Mouse (Mus musculus): ENCODE measurements around the gene Tubb4b.
A peak's percentile ranks its signal among the peaks of the same experiment; 100 is the strongest.

Tubb4b gene

DNA sequence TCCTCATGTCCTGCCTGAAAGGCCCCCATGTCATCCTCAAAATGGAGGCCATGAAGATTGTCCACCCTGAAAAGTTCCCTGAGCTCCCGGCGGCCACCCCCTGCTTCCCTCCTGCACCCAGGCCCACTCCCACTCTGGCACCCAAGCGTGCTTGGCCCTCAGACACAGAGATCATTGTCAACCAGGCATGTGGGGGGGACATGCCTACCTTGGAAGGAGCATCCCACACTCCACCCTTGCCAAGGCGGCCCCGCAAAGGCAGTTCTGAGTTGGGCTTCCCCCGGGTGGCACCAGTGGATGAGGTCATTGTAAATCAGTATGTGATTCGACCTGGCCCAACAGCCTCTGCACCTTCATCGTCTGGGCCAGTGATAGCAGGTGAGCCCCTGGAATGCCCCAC, 18.8 kb upstream of the Tubb4b start:
- no peak for DNase-seq

GRCm38 (mm10) chr2:25242101-25242506, 17.6 kb upstream of the Tubb4b start, which contains the start of the genes Rnf208 and Cysrt1:
Rnf208 (plus strand) TSS chr2:25242255.
Cysrt1 (minus strand) TSS chr2:25242452.
- no peak for DNase-seq

DNA sequence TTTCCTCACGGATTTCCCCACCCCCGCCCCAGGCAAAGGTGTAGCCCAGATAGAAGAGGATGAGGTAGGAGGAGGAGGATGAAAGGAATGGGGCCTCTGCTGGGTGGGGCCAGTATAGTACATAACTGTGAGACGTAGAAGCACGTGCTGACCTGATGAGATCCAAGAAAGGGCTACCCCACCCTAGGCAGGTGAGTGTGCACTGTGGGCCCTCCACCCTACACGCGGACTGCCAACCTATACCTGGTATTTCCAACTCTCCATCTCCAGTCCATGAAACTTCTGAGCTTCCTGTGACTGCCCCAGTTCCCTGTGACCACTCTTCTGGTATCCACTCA, 16.9 kb upstream of the Tubb4b start:
- no peak for DNase-seq

DNA sequence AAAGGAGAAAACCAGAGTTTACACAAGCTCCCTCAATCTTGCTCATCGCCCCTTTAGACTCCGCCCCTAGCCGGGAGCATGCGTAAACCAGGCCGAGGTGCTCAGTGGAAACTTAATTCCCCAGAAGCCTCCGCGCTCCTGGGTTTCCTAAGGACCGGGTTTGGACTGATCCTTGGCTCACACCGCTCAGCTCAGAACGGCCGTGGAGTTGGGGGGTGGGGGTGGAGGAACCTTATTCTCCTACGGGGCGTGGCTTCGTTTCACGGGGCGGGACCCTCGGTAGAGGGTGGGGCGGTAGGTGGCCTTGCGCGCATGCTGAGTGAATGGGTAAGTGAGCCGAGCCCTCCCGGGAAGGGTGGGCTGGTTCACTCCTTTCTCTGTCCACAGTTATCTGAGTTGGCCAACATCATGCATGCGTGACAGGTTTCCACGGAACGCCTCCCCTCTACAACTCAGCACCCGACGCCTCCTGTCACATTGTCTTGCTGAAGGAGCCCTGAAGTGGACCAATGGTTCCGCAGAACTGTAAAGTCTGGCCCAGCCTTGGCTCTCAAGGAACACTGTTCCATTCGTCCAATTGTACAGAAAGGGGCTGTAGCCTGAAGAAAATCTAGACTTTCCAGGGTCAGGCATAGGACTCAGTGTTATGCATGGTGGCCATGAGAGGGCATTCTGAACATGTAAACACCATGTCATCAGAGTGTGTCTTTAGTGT, 16.4 kb upstream of the Tubb4b start:
- DNase-seq = peak; percentile 69

GRCm38 (mm10) chr2:25240310-25240709, 15.8 kb upstream of the Tubb4b start:
- no peak for DNase-seq

- no peak for DNase-seq
Measured at GRCm38 (mm10) chr2:25239766-25240165, 15.3 kb upstream of the Tubb4b start.

DNA sequence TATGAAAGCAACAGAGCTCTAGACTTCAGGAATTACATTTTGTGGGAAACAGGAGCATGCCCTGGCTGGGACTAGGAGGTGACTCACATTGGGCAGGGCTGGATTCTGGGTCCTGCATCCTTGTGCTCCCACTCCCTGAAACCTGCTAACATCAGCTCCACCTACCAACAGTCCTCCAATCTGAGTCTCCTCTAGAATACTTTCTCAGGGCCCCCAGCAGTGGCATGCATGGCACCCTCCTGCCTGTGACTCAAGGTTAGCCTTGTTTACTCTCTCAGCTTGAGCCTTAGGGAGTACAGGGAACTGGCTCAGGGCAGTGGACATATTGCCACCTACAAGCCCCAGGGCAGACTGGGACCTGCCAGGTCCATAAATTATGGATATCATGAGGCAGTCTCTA, 13.6 kb upstream of the Tubb4b start:
- no peak for DNase-seq

DNA sequence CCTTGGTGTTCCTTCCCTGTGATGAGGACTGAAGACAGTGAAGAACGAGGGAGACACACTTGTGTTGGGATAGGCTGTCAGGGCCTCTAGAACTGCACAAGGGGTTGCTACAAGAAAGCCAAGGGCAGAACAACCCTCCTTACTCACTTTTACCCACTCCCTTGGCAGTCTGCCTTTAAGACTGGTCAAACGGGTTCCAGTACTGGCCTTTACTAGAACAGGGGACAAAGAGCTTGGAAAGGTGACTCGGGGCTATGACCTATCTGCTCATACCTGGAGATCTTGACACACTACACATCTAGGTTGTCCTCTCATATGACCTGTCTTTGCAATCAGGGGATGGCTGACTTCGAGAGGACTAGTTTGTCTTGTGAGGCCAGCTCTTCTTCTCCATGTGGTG, 13.0 kb upstream of the Tubb4b start:
- DNase-seq = no peak

- no peak for DNase-seq
Measured at GRCm38 (mm10) chr2:25236614-25237013, 12.1 kb upstream of the Tubb4b start, which contains the start of gene Rnf224. Rnf224 (minus strand) TSS chr2:25236787.

GRCm38 (mm10) chr2:25234551-25235220, 10.2 kb upstream of the Tubb4b start:
- DNase-seq = no peak

DNA sequence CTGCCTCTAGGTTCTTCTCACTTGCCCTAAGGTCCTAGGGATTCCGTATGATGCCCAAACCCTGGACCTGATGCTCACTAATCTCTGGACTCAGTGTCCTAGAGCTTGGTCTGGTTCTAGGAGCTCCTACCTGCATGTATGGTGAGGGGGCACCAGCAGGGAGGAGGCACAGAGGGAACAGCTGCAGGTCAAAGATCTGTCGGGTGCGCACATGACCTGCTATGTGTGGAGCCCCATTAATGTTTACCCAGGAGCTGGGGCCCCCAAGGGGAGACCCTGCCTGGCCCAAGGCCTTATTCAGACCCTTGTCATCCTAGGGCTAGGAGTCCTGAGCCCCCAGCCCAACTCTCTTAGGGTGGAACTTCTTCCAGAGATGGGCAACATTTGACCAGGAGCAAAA, 9.5 kb upstream of the Tubb4b start, which contains the start of gene Slc34a3:
TSS of gene Slc34a3 (minus strand) at position 315 of the 400 bp plus-strand sequence.
- DNase-seq = no peak

- no peak for DNase-seq
Measured at GRCm38 (mm10) chr2:25233421-25233820, 8.9 kb upstream of the Tubb4b start.

DNA sequence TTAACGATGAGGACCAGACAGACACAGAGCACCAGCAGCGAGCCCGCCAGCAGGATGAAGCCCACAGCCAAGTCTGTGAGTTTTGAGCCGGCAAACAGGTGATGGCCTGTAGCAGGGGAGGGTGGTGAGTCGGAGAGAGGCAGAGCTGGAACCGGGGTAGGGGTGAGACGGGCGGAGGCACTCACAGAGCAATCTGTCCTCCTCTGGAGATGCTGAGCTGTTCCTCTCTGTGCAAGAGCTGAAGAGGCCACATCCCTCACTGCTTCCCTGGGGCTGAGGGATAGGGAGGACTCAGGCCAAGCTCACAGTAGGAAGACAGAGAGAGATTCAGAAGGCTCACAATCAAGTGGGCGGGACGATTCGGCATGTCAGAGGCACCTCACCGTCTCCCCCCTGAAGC, 6.5 kb upstream of the Tubb4b start:
- DNase-seq = no peak

GRCm38 (mm10) chr2:25230581-25230980, 6.1 kb upstream of the Tubb4b start:
- no peak for DNase-seq

- no peak for DNase-seq
Measured at GRCm38 (mm10) chr2:25229582-25229981, 5.1 kb upstream of the Tubb4b start.

DNA sequence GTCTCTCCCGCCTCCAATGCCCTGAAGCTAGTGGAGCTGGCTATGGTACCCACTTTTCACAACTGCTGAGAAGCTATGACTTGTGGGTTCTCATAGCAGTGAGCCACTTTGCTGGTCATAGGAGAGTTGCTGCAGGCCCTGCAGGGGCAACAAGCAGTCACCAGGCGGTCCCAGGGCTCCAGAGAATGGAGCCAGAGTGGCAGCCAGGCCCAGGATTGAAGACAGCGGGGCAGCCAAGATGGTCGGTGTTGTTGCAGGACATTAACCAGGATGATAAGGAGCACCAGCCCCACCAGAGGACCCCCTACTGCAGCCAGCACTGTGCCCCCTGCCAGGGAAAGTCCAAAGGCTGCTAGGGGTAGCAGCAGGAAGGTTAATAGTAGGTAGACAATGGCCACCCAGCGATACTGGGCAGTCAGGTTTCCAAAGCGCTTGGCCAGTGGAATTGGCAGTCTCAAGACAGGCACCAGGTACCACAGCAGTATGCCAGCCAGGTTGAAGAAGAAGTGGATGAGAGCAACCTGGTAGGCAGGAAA, 4.6 kb upstream of the Tubb4b start:
- no peak for DNase-seq

DNA sequence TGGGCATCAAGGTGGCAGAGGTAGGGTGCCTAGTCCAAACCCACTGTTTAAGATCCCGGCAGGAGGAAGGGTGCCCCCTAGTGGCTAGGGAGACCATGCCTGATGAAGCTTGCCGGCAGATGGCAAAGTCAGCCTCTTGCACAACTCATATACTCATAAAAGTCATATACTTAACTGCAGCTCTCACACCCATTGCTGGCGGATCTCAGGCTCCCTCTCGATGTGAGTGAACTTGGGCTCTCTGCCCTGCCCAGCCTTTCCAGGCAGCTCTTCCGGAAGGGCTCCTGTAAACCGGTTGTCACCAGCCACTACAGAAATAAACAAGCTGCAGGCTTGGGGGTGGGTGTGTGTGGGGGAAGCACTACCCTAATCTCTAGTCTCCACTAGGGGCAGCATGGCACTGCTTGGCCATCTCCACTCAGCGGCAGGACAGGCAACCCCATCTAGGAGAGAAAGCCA, 4.0 kb upstream of the Tubb4b start:
- DNase-seq = peak; percentile 90

DNA sequence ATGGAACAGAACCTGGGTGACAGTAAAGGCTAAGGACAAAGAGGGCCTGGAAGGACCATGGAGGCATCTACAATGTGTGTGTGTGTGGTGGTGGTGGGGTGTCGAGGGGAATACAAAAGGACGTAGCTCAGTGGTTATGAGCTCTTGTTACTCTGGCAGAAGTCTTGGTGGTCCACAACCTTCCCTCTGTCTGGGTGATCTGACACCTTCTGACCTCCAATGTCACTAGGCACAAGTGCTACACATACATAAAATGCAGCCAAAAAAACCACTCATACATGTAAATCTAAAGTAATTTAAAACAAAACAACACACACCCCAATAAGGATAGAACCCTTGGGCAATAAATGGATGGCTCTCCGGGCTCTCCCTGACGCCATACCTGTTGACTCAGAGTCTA, 2.9 kb upstream of the Tubb4b start:
- DNase-seq = no peak

- peak; percentile 83 for DNase-seq
Measured at GRCm38 (mm10) chr2:25226864-25227263, 2.4 kb upstream of the Tubb4b start.

DNA sequence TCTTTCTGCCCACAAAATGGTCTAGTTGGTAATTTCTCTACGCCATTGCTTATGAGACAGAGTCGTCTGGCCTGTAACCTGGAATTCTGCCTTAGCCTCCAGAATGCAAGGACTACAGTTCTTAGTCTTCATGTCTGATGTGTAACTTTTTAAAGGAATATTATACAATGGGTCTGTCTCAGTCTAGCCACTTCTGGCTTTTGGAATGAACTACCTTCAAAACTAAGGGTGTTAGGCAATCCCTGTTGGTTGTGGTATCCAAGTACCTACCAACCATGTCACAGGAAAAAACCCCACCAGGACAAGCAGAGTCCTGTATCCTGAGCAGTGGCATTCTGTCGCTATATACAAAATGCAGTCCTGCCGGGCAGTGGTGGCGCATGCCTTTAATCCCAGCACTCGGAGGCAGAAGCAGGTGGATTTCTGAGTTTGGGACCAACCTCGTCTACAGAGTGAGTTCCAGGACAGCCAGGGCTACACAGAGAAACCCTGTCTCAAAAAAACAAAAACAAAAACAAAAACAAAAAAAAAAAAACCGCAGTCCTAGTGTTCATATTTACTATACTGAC, 1.4 kb upstream of the Tubb4b start:
- no peak for DNase-seq

DNA sequence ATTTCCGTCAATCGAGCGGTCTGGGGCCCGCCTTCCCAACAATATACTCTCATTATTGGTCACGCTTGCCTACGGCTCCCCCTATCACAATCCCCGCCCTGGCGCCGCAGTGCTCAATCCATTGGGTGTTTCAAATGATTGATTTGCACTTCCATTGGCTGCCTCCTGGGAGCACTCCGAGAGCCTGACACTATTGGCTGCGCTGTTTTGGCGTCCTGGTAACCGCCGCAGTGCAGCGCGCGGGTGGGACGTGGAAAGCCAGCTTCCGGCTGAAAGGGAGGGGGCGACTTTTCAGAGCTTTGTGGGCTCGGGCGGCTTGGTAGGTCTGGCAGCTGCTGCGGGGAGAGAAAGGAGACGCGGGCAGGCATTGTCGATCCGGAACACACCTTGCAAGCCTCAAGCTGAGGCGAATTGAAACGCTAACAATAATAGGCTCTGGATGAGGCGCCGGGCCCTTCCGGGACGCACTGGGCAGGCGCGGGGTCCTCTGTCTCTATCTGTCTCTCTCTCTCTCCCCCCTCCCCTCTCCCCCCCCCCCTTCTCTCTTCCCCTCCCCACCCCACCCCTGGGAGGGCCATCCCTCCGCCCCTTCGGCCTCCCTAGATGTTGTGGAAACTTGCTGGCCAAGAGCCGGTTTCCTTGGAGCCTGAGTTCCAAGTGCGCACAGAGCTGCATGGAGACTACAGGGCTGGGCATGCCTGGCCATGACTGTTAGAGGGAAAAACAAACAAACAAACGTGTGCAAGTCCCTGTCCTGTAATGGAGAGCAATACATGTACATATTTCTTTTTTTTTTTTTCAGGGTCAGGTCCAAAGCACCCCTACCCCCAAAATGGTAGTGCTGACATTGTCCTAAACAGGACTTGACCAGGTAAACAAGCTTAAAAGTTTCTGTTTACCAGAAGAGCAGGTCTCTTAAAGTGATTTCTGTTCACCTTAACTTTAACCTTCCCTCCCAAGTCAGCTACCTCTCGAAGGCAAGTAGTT, 557 bp upstream of the Tubb4b start:
- peak; percentile 100 for DNase-seq

DNA sequence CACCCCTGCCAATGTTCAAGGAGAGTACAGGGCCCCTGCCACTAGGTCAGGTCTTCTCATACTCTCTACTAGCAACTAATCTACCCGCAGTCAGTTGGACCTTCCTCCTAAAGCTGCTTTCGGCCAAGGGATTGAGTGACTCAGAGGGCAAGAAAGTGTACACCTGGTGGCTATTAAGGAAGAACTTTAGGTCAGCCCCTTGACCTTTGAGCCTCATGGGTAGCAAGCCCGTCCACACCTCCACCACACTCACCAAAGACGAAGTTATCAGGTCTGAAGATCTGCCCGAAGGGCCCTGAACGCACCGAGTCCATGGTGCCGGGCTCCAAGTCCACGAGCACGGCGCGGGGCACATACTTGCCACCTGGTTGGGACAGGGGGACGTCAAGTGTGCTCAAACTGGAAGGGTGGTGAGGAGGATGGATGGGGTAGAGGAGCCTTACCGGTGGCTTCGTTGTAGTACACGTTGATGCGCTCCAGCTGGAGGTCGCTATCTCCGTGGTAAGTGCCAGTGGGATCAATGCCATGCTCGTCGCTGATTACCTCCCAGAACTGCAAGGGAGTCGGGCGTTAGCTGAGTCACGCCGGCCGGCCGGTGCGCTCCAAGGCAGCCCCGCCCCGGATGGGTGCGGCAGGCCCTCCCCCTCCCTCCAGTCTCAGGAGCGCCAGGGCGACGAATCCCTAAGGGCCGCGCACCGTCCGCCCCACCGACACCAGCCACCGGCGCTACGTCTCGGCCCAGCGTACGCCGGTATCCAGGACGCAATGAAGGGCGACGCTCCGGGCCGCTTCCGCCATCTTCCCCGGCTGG, 616 bp downstream of the Tubb4b start:
- peak; percentile 83 for DNase-seq
